Mouse (Mus musculus) forelimb bud, embryonic 11.5 days (tissue): ENCODE results near the gene Car5a.

Source experiments
- DNase-seq: peaks from one replicate; pipeline ENCODE4 v3.0.0-alpha.2; 2012; ENCODE audit warnings: low read depth, low spot score

Gene Car5a

DNA sequence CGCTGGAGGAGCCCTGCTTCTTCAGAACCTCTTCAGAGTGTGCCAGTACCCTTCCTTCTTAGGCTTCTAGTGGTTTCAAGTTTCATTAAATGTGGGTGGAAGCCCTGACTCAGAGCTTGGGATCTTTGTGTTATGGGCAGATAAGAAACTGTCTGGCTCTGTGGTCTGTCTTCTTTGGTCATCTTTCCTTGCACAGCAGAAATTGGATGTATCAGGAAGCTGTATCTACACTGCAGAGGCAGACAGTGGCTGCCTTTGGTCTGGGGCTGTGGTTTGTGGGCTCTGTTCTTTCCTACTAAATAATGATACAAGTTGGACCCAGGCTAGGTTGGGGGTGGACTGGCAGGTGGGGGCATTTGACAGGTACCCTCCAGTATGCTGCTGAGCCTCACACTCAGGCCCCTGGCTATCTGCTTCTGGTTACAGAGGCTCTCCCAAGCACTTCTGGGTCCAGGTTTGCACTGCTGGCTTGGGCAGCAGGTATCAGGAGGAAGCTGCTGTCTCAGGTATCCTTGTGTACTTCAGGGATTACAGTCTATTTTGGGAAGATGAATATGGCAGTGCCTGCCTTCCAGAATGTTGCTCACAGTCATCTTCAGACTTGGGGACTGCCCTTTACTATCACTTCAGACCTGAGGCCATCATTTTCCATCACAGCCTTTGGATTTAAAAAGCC, 11.3 kb upstream of the Car5a start:
- no peak for DNase-seq

DNA sequence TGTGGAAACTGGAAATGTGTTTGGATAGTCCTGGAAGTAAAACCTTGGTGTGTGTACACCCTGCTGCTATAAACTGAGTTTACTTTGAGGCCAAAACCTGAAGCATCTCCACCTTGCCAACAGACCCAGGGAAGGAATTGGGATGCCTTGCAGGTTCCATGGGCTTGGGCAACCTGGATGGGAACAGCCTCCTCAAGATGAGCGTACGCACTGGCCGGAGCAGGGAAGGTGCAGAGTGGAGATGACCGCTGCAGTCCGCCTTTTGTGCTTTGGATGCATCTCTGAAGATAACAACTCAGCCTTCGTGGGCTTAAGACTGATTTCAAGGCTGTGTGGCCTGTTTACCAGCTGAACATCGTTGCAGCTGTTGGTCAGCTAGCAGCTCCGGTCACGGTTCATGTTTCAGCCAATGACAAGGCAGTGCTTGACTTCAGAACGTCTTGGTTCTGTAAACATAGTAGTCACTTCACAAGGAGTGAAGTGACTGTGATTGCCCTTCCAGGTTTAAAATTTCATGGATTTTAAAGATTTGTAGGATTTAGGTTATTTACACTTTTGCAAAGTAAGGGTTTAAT, 10.4 kb upstream of the Car5a start:
- no peak for DNase-seq

DNA sequence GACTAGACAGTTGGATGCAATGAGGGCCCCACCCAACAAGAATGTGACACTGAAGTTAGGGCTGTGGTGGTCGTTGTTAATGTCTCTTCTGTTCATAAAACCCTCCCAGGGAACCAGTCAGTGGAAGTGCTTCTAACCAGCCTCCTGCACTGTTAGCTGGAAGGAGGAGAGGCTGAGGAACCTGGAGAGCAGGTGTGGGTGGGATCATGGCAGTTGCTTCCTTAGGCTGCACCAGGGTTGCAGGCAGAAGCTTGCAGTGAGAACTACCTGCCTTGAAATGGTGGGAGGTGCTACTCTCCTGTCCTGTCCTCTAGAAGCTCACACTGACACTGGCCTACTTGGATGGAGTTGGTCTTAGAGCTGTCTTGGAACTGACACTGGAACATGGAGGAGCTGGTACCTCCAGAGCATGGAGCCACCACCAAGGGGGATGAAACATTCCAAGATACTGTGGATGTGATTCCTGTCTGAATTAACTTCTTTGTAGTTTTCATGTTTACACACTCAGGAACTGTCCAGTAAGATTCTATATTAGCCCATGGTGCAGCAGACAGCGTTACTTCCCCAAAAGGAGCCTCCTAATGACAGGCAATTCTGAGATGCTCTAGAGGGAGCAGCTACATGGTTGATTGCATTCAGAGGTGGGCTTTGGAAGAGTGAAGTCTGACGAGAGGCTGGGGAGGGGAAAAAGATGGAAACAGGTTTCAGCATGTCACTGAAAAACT, 9.3 kb upstream of the Car5a start:
- no peak for DNase-seq

DNA sequence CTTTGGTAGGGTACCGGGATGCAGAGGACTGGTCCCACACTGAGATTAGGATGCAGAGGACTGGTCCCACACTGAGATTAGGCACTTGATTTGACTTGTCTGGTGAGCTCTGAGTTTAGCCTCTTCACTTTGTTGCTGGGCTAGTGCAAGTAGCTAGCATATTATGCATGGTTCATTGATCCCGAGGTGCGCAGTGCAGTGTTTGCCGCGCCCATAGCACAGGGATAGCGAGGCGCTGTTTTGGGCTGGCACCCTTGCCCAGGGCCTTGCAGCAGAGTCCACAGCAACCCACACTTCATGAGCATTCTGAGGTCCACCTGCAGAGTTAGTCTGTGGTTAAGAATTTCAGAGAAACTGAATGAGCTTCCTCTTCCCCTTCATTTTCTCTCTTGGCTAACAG, 8.1 kb upstream of the Car5a start:
- DNase-seq, result no peak

DNA sequence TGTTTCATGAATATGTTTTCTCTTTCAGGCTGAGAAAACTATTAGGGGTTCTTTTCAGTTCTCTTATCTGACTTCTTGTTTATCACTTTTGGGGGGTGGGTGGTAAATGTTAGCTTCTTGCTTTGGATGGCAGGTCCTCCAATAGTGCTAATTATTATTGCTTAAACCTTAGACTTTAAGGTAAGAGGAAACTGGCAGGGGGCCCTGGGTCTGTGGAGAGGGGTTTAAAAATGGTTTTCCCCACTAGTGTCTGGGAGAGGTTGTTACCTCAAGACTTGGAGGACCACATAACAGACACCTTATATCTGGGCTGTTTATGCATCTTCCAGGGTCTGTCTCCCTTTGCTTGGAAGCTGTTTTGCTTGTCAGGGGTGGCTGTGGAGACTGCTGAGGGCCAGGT, 7.4 kb upstream of the Car5a start:
- no peak for DNase-seq

DNA sequence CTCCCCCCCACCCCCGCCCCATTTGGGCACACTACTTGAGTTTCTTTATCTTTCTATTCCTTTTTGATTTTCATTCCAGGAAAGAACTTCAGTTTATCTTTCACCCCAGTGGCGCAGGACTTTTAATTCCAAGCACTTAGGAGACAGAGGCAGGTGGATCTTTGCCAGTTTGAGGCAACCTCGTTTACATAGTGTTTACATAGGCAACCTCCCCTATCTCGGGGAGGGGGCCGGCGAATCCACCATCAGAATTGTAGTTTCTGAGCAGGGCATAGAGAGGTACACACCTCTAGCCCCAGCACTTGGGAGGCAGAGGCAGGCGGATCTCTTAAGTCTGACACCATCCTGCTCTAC, 6.9 kb upstream of the Car5a start:
- DNase-seq, result no peak

DNA sequence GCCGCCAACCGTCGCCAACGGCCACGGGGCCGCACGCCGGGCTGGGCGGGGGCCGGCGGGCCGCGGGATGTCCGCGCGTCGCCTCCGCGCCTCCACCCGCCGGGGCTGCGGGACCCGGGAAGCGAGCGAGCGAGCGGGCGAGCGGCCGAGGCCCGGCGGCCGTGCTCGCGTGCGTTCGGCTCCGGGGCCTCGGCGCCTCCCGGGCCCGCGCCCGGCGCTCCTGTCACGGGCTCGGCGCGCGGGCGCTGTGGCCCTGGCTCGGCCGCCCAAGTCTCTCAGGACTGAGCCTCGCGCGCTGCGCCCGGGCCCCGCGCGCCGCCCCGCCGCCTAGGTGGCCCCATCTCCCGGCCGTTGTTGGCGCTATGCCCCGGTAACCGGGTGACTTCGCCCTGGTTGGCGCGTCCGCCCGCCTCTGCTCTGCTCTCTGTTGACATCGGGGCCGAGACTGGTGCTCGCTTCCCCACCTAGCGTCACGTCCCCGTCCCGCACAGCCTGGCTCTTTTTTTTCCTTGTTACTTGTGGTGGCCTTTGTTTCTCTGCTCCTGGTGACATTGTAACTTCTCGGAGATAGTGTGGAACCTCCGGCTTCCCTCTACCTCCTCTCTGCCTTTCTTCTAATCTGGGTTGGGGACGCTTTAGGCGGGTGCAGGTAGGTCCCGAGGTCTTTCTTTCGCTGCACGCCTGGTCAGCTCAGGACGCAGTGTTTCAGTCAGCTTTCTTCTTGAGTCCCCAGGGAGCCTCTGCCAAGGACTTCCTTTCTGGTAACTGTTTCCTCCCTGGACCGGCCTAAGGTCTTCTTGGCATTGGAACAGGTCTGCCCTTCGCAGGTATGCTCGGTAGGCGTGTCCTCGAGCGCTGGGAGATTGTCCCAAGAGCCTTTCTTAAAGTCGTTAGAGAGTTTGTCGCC, 6.3 kb upstream of the Car5a start:
- no peak for DNase-seq

DNA sequence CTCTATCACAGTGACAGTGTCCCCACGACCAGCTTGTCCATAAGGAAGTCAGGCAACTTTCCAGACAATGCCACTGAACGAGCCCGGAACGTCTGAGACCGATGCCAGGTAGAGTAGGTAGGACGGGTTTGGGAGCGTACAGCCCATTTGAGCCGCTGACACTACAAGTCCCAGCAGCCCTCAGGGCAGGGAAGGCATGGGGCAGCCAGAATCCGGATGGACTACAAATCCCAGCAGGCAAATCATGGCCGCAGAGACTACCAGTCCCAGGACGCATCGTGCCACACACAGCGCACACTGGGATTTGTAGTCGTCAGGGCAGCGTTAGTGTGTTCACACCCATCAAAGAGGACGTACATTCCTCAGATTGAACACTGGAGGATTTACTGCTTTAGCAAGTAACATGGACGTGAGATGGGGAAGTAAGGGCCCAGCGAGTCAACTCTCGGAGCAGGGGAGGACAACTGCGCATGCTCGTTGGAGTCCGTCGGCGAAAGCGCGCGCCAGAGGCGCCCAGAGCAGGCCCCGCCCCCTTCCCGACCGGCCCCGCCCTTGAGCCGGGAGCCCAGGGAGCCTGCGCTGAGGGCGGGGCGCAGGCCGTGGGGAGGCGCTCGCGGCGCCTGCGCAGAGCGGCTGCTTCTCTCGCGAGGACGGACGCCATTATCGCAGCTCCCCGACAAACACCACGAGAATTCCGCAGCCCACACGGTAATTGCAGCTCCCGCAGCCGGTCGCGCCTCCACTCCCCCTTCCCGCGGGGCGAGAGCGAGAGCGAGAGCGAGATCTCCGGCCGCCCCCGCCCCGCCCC, 5.4 kb upstream of the Car5a start:
- DNase-seq, result peak; percentile 99

DNA sequence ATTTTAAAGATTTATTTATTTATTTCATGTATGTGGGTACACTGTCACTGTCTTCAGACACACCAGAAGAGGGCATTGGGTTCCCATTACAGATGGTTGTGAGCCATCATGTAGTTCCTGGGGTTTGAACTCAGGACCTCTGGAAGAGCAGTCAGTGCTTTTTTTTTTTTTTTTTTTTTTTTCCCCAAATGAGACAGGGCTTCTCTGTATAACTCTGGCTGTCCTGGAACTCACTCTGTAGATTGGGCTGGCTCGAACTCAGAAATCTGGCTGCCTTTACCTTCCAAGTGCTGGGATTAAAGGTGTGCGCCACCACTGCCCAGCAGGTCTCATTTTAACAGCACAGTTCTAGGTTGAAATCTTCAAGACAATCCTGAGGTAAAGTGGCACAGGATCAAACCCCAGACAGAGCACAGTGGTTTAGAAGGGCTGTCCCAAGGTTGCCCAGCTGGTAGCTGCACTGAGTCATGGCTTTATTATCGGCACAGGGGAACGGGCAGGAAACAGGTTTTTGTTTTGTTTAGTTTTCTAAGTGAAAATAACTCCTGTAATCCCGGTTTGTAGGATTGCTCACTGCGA, 4.6 kb upstream of the Car5a start, which contains the start of gene Banp:
Gene Banp, plus strand, starts transcription at position 529 of the 579 bp plus-strand sequence.
- DNase-seq, result no peak

DNA sequence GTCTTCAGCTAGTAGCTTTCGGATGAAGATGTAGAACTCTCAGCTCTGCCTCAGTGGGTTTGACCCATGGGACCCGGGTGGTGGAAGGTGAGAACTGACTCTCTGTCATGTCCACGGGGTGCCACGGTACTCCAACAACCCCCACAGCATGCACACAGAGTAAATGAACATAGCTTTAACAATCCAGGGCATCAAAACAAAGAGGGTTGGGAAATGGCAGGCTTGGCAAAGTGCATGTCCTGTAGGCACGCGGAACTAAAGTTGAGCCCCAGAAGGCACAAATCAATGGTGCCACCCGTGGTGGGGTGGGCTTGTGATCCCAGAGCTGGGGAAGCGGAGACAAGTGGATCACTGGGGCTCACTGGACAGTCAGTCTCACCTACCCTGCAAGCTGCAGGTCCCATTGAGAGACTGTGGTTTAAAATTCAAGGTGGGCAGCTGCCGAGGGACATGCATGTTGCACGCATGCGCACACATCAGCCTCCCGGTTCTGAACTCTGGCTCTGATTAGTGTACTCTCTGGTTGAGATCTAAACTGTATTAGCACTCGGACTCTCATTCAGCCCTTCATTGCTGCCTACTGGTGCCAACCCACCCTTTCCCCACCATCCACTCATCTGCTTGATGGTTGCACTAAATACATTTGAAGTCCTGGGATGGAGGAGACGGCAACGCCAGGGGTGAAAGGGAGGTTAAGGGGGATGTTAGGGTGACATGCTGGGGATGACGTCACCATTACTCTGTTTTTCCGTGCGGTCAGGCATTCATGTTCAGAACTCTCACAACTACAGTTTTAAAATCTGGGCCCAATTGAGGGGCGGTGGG, 3.8 kb upstream of the Car5a start:
- DNase-seq, result no peak

DNA sequence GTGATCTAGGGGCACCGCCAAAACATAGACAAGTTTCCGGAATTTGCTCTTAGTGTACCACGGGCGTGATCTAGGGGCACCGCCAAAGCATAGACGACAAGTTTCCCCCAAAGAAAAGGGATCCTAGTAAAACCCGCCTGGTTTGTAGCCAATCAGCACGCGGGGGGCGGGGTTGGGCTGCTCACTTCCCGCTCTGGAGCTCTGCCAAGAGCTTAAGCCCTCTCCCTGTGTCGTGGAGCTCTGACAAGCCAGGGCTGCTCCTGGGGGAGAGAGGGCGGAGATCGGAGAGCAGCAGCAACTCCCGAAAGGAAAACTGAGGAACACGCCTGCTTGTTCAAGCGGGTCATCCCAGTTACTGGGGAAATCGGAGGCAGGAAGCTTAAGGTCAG, 3.0 kb upstream of the Car5a start:
- DNase-seq, result peak; percentile 94

DNA sequence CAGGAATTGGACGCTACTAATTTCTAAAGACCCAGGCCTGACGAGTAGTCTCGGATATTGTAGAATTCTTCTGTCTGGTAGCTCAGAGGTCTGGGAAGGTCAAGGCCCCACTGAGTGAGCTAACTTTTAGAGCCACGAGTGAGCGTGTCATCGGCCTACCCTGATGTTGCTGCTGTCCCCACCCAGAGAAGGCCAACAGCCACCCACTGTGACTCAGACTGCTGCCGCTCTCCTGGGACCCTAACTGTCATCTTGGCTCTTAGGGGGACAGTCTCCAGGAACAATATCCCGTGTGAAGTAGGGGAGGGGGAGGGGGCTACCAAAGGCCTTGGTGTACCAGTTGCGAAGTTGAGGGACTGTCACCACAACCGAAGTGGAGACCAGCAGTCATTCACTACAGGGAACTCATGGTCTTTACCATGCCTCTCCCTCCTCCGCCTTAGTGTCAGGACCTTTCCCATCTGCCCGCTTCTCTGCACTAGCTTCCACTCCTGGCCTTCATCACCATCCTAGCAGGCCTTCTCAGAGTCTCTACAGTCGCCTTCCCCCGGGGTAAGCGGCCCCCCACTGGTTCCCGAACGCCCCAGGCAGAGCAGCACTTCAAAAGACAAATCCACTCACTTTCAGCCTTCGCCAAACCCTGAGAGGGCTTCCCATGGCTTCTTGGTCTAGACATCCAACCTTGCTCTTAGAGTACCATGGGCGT, 2.5 kb upstream of the Car5a start:
- DNase-seq, result no peak

DNA sequence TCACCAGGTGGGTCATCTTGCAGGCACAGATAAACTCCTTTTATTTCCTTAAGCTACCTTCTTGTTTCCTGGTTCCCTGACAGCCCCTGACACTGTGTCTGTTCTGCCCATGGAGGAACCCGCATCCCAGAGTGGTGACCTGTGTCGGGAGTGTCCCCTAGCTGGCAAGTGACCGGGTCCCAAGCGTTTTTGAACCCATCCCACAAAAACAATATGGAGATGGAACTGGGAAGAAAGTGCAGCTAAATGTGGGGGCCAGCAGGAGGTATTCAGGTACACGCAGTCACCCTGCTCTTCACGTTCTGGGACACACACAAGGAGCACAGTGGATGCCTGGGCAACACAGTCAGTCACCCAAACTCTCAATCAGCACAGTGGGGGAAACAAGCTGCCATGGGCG, 1.6 kb upstream of the Car5a start:
- DNase-seq, result no peak

DNA sequence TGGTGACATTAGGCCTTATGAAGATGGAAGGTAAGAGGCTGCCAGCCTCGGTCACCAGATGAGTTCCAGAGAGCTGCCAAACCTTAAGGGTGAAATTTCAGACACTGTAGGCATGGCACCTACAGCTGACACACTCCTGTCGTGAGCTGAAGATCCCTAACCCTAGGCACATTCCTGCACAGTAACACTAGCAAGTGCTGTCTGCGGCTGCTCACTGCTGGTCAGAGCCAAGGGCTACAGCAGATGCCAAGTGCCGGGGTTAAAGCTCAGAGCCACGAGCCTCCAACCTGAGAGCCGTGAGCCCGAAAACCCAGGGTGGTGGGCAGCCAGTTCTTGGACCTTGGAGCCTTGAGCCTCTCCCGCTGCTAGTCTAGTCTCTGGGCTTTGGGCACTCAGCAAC, 988 bp downstream of the Car5a start:
- no peak for DNase-seq

DNA sequence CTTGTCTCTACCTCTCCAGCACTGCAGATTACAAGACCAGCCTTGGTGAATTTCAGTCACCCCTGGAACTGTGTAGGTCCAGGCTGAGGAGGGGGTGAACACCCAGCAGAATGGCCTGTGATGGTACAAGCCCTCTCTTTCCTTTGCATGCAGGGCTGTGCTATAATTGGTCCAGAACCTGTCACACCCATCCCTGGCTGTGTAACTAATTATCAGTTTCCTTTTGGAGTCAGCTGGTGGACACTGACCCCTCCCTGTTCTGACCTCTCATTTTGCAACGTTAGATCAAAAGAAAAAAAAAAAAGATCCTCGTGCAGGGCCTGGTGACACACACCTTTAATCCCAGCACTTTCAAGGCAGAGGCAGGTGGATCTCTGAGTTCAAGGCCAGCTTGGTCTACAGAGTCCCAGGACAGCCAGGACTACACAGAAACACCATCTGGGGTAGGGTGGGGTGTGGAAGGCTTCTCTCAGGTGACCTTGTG, 1.6 kb downstream of the Car5a start:
- DNase-seq, result no peak

DNA sequence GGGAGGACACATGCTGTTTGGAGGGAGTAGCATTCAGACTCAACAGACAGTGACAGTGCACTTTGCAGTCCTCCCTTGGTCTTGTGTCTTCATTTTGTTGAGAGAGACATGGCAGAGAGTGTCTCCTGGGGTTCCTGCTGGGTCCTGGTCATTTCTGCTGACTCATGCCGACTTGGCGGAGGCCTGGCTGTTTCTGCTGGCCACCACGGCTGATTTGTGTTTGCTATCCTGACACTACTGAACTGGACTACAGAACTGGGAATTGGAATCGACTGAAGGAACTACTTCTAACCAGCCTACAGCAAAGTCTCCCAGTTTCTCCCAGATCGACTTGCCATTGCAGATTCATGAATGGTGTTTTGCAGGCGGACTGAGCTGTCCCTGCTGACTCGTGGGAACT, 6.0 kb downstream of the Car5a start:
- DNase-seq, result no peak

DNA sequence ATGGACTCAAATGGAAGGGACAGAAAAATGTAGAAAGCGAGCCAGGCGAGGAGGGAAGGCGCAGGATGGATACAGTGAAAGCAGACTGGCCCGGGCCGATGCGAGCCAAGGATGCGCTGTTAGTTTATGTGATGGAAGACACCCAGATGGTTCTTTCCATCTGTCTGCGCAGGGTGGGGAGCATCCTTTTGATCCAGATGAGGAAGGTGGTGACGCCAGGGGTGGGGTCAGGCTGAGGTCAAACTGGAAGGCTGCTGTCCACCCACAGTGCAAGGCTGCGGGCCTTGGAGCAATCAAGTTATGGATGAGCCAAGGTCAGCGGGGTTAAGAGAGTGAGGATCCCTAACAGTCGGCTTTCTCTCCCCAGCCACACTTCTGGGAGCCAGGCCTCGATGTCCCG, 8.3 kb downstream of the Car5a start:
- no peak for DNase-seq

DNA sequence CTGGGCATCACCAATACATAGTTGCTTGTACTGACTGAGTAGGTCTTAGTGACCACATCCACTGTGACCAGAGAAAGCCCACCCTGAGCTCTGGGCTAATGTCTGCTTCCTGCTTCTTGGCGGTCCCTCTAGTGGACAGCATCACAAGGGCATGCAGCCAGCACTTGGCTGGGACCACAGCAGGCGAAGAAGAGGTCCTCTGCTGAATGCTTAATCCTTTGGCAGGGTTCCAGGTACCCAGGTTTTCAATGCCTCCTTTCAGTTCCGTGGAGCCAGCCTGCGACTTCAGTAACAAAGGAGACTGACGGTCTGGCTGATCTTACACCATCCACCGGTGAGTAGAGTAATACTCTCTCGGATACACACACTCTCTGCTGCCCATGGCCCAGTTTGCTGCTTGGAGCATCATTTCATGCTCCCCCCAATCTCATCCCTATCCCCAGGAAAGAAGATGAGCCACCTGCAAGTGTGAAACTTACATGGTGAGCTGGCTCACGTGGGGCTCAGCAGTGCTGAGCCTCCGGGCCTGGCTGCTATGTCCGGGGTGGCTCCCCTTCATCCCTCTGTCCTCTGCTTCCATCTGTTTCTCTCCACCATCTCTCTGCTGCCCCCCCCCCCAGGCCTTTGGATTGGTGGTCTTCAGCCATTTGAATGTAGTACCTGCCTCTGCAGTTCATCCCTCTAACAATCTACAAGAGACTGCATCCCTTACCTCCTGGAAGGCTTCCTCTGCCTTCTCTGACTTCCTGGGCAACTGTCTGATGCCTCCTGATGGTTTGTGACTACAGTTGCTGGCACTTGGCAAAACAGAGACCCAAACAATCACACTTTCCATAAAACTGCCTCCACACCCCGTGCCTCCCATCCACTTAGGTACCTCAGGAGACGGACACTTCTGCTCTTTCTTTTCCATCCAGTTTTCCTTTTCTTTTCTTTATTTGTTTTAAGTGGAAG, 9.1 kb downstream of the Car5a start:
- peak; percentile 58 for DNase-seq
